Mouse (Mus musculus) left cerebral cortex, adult 9 months (tissue): ENCODE results near the gene Nfix.

Source experiments
- DNase-seq, 2 experiments: peaks; one replicate each; pipeline ENCODE4 v3.0.0; 2022; ENCODE audit warnings: low spot score in 2 of 2

Nfix gene

DNA sequence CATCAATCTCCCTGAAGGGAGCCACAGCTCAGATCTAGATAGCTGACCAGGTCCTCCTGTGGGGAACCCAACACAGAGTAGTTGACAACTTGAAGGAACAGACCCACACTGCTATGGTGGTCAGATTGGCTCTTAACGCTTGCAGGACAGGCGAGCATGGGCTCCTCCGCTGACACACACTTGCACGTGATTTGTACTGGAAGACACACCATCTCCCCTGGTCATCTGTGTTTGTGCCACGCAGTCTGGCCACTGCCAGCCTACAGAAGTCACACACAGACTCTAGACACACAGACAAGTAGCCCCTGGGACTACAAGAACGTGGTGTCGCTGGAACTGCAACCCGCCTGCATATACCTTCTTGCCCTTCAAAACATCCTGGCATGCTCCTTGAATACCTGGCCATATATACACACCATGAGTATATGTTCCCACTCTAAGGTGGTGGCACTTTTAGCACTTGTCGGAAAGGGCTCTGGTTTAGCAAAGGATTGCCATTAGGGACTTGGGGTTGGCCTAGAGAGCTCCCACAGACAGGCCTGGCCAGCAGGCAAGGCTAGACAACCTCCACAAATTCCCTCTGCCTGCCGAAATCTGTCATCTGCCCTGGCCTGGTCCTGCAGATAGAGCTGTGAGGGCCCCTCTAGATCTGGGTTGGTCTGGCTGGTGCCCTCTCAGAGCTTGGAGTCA is 1.6 kb downstream of the Nfix start:
- DNase-seq, result peak in 1 of 2 experiments; percentile 21

DNA sequence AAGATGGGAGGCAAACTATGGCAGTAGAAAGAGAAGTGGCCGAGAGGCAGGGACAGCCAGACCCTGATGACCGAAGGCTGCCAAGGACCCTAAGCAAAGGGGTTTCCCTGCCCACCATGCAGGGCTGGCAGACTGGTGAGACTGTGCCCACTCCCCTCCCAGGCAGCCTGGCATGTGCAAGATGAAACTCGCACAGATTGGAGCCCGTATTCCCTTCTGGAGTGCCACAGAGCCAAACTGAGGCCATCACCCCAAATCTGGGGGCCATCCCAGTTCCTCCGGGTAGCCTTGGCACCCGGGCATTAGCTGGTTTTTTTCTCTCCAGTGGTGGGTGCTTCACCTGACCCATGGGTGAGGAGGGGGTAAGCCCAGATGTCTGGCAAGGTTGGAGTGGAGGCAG is 2.2 kb downstream of the Nfix start:
- peak in 1 of 2 experiments; percentile 4 for DNase-seq

GRCm38 (mm10) chr8:84797256-84797797 is 2.8 kb downstream of the Nfix start:
- DNase-seq, result peak in 1 of 2 experiments; percentile 8

DNA sequence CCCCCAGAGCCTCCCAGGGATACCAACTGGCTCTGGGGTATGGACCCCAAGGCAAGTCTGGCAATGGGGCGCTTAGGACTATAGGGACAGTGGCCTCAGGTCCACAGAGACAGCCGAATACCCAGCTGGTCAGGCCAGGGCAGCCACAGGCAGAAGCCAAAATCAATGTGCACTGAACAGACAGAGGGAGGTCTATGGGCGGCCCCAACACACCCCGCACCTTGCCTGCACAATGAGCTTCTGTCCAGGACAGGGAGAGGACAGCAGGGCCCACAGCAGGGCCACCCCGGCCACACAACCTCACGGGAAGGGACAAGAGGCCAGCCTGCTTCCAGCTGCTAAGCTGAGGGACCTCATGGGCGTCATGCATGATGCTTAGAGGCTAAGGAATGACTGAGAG is 5.7 kb downstream of the Nfix start:
- DNase-seq, result no peak

GRCm38 (mm10) chr8:84793791-84794485 is 6.2 kb downstream of the Nfix start:
- DNase-seq, result peak in 1 of 2 experiments; percentile 78

- DNase-seq, result no peak
Observed at GRCm38 (mm10) chr8:84793134-84793533, 7.0 kb downstream of the Nfix start.

GRCm38 (mm10) chr8:84792429-84792947 is 7.7 kb downstream of the Nfix start:
- no peak for DNase-seq

GRCm38 (mm10) chr8:84790537-84790936 is 9.6 kb downstream of the Nfix start:
- no peak for DNase-seq

DNA sequence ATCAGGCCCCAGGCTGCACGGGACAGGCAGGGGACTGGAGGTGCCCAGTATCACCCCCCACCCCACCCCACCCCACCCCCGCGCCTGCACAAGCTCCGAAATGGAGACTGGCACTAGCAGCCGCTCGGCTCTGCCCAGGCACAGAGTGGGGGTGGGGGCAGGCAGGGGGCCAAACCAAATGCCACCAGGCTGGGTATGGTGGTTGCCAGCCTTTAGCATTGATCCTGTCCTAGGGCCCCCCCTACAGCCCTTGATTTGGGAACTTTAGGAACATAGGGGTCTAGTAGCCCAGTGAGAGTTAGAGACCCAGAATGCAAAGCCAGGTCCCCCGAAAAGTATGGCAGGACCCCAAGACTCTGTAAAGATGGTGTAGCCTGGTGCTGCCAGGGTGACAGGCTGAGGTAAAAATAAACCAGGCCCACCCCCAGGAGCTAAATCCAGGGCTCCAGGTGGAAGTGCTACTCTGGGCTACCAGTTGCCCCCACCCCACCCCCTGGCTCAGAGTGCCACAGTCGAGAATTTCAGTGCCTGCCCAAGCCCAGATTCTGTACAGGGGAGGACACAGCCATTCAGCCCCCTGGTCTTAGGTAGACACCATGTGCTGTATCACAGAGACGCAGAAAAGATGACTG is 10.2 kb downstream of the Nfix start:
- DNase-seq, result no peak

DNA sequence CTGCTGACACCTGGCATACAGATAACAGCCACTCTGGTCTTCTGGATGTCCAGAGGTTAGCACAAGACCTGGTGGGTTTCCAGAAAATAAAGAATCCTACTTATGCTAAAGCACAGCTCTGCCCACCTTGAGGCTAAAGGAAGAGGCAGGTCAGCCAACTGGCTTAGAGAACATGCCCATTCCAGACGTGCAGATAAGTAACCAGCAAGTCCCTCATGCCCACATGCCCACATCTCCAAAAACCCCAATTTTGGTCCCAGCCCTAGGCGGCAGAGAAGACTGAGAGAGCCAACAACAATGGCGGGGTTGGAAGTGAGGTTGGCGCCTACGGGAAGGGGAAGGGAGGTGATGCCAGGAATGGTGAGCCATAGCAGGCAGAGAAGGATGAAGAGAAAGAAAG is 10.8 kb downstream of the Nfix start:
- DNase-seq, result no peak

DNA sequence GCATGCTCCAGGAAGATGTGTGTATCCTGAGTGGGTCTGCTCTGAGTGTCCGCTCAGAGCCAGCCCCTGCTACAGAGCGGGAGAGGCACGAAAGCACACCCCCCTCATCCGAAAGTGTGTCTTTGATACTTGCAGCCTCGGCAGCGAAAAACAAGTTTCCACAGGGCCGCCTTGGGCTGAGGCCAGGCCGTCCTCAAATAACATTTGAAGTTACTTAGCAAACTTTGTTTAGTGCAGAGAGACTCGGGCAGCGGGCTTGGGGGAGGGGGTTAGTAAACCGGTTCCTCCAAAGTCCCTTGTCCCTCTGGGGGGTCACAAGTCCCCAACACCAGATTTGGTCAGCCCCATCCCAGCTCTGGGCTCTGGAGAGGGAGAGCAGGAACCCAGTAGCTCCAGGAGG is 11.2 kb downstream of the Nfix start:
- no peak for DNase-seq

DNA sequence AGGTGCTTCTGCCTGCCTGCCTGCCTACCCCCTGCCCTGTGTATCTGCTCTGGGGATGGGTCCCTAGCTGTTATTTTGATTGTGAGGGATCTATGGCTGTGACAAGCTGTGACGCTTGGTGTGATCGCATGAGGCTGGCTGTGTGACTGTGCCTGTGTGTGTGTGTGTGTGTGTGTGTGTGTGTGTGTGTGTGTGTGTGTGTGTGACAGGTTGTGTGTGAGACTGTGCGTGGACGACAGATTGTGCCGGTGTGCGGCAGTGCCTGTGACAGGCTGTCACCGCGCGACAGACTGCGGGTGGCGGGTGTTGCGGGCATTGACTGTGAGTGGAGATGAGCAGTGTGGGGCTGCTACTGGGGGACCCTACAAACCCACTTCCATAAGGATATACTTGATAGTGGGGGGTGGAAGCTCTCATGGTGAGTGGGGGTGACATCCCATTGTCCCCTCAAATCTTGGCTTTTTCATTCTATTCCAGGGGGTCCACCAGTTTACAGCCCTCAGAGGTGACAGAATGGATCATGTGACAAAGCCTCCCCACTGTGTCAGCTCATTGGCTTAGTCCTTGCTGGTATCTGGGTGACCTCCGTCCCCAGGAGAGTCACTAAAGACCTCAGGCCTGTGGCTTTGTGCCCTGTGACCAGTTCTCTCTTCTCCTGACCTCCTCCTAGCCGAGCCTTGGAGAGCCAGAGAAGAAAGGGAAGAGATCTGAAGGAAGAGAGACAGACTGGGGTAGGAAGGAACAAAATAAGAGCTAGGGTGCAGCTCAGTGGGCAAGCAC is 12.4 kb downstream of the Nfix start:
- no peak for DNase-seq

- no peak for DNase-seq
Observed at GRCm38 (mm10) chr8:84786801-84787467, 13.2 kb downstream of the Nfix start.

GRCm38 (mm10) chr8:84785756-84786677 is 14.1 kb downstream of the Nfix start:
- DNase-seq, result no peak

DNA sequence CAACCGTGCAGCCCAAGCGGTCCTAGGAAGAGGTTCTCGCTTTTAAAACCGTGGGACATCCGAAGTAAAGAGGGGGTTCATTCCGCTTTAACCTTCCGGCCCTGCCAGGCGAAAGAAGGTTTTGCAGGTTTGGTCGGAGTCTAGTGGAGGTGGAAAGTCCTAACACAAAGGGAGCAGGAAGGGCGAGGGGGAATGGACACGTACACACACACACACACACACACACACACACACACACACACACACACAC is 14.7 kb downstream of the Nfix start:
- no peak for DNase-seq

DNA sequence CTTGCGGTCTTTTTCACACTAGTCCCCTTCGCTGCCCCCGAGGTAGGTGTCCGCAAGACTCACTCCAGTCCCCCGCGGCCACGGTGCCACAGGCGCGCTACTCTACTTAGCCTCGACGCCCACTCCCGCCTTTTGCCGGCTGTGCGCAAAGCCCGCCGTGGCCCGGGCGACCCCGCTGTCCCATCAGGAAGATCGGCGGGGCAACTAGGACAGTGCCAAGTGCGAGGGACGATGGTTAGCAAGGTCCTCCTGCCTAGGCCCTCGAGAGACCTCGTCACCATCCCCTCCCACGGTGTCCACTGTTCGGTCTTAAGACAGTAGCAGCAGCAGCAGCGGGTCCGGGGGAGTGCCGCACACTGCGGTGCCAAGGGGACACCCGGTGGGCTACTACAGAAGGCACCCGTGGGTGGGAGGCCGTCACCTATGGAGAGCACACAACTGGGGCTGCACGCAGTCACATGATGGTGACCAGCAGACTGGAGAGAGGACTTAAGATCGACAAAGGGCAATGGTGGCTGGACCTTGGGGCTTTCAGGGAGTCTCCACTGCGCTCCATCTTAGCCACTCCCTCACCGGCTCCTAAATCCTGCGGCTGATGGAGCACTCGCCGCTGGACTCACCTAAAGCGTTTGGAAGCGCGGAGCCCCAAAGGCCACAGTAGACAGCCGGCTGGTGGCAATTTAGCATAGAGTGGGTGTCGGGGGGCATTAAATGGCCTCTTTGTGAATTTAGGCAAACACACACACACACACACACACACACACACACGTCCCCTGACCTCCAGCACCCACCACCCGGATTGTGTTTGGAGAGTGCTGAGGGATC is 15.3 kb downstream of the Nfix start:
- DNase-seq, result no peak

DNA sequence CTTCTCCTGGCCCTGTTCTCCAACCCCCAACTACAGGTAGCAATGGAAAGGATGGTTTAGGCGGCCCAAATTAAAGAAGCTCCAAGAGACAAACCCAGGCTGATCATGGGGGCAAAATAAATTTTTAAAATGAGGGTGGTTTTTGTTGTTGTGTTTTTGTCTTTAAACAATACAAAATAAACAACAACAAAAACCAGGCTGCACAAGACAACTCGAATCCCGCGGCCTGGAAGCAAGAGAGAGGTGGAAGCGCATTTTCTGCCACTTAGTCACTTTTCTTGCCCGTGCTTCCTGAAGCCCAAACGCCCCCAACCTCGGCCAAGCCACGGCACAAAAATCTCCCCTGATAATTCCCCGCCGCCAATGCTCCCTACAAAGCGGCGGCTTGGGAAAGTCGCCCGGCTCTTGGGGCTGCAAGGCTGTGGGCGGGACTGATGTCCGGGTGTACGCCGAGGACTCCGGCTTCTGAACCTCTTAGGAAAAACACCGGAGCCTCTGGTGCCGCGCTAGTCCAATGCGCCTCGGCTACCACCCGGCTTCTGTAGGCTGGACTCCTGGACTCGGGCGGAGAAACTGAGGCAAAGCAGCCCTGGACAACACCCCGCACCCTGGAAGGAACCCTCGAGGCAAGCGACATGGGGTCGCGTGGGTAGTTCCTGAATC is 16.1 kb downstream of the Nfix start:
- DNase-seq, result no peak

GRCm38 (mm10) chr8:84783198-84783918 is 16.8 kb downstream of the Nfix start:
- DNase-seq, result no peak
